Mouse (Mus musculus): ENCODE data around the gene Sla2. TPM values are rescaled to one million over a fixed set of nuclear protein-coding genes. Genes with fewer than 3 reads are reported as not detected.
"Not testable (repeated sequence)": the region's sequence is repeated elsewhere in the genome, so short reads cannot be mapped to it uniquely, and the experiment has no call there.

The Sla2 gene
- polyA plus RNA-seq, 1 experiment from 2014 or later = not detected

DNA sequence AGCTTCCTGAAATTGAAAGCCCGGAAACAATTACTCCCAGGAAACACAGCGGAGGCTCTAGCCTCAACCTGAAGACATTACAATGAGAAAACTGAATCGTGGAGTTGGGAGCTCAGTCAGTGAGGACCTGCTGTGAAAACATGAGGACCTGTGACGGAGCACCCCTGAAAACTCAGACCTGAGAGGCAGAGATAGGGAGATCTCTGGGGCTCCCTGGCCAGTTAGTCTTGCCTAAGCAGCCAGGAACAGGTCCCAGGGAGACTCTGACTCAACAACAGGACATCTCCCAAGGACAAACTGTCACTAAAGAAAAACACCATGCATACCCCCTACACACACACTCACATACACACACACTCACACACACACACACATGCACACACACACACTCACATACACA lies 11.4 kb upstream of the Sla2 start:
- no peak overlapping the region for H3K9ac ChIP-seq
- H3K4me3 ChIP-seq = no peak overlapping the region
- no peaks in the 10 kb centered on the region for H3K27me3 ChIP-seq
- no peaks in the 10 kb centered on the region for H3K9me3 ChIP-seq
- WGBS = 71% methylated on average over 4 of the region's 4 CpGs
- no peak overlapping the region for H3K27ac ChIP-seq (replicated peaks)
- no peaks in the 10 kb centered on the region for H3K4me1 ChIP-seq (replicated peaks)
- H3K36me3 ChIP-seq = no peaks in the 10 kb centered on the region
- no peak for ATAC-seq (ENCODE audit: low read depth)
- H3K4me2 ChIP-seq = no peak overlapping the region

DNA sequence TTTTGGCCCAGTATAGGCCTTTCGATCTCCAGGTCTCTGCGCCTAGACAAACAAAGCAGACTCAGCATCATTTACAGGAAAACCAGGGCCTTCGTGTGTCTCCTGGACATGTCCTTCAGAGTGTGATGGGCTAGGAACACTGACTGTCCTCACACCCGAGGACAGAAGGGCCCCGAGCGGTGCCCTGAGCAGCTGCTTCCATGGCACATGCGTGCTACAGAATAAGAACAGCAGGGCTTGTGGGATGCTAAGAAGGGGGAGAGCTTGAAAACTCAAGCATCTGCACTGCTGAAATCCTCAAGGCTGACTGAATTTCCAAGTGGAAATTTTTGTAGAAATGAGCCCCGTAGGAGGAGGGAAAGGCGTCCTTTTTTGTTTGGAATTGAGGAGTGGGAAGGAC lies 10.0 kb upstream of the Sla2 start:
- H3K9me3 ChIP-seq = no peaks in the 10 kb centered on the region
- H3K4me3 ChIP-seq = no peak overlapping the region
- H3K9ac ChIP-seq = no peak overlapping the region
- H3K4me2 ChIP-seq = no peak overlapping the region
- no peak overlapping the region for H3K27ac ChIP-seq (replicated peaks)
- H3K4me1 ChIP-seq (replicated peaks) = peaks cover 9% of the 10 kb centered on the region
- WGBS = 87% methylated on average over 9 of the region's 9 CpGs
- ATAC-seq (ENCODE audit: low read depth) = no peak
- no peaks in the 10 kb centered on the region for H3K27me3 ChIP-seq
- no peaks in the 10 kb centered on the region for H3K36me3 ChIP-seq

DNA sequence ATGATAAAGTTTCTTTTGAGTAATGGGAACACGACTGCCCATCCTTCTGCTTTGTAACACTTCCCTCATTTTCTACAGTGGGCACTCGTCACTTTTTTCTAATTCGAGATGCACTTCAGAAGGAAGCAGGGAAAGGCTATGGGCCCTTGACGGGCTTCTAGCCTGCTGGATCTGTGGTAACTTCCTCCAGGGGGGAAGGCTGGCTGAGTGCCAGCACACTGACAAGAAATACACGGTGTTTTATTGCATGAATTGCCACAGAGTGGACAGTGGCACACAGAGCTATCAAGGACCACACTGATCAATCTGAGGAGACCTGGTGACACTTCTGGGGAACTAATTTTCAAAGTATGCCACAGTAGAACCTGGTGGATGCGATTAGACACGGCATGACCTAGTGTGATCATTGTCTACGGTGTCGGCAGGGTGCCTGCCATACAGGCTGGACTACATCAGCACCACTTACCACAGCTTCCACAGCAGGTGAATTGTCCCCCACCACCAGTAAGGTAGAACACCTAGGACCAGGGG lies 9.5 kb upstream of the Sla2 start:
- Histone ChIP-seq H3K9ac (no peak overlapping the region), H3K4me2 (no peak overlapping the region), H3K9me3 (no peaks in the 10 kb centered on the region), H3K27ac (replicated peaks) (no peak overlapping the region), H3K4me3 (no peak overlapping the region), H3K36me3 (no peaks in the 10 kb centered on the region), H3K4me1 (replicated peaks) (peaks cover 13% of the 10 kb centered on the region), H3K27me3 (no peaks in the 10 kb centered on the region)
- 75% methylated on average over 9 of the region's 9 CpGs for WGBS
- ATAC-seq (ENCODE audit: low read depth) = no peak

DNA sequence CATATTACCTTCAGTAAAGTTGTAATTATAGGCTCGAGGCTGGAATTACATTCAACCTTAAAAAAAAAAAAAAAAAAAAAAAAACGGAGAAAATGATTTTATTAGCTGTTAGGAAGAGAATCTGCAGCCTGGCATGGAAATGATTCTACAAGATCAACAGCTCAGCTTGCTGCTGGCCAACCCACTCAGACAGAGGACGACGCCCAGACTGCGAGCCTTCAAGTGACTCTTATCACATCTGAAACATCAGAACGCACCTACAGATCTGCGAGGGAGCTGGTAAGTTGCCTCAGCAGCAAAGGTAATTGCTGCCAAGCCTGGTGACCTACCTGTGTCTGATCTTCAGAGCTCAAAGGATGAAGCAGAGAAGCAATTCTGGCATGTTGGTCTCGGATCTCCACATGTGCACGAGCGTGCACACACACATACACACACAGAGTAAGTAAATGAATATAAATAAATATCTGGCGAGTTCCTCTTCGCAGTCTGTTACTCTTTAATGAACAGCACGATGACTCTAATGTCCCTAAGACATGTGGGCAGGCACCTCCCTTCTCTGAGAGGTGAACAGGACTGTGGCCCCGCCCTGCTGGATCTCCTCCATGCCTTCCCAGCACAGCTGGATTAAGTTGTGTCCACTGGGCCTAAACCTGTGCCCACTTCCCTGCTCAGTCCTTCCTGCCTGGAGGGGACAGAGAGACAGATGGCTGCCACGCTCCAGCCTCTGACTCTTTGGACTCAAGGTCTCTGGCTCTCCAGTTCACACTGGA lies 7.7 kb upstream of the Sla2 start:
- Histone ChIP-seq H3K4me2 (no peak overlapping the region), H3K4me3 (no peak overlapping the region), H3K36me3 (no peaks in the 10 kb centered on the region), H3K27ac (replicated peaks) (no peak overlapping the region), H3K9ac (no peak overlapping the region), H3K9me3 (no peaks in the 10 kb centered on the region), H3K4me1 (replicated peaks) (peaks cover 13% of the 10 kb centered on the region), H3K27me3 (no peaks in the 10 kb centered on the region)
- no peak for ATAC-seq (ENCODE audit: low read depth)
- WGBS = 84% methylated on average over 15 of the region's 15 CpGs

DNA sequence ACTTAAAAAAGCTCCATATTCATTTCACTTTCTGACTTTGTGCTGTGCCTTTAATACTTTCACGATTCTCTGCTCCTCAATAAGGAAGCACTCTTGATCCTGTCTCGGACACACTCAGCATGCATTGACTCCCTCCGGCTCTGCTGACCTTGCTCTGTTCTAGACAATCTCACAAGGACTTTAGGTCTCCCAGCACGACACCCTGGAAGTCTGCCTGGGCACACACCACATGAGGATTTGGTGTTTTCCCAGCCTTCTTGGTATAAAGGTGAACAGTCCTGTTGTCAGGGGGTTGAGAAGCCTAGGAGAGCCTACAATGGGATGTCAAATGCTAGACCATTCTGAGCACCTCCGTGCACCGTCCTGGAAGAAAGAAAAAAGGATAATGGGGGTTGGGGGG lies 5.8 kb upstream of the Sla2 start:
- no peaks in the 10 kb centered on the region for H3K9me3 ChIP-seq
- WGBS = 74% methylated on average over 6 of the region's 6 CpGs
- H3K36me3 ChIP-seq = no peaks in the 10 kb centered on the region
- no peak overlapping the region for H3K9ac ChIP-seq
- H3K4me1 ChIP-seq (replicated peaks) = peaks cover 13% of the 10 kb centered on the region
- H3K27ac ChIP-seq (replicated peaks) = no peak overlapping the region
- no peak overlapping the region for H3K4me2 ChIP-seq
- no peak for ATAC-seq (ENCODE audit: low read depth)
- H3K4me3 ChIP-seq = no peak overlapping the region
- no peaks in the 10 kb centered on the region for H3K27me3 ChIP-seq

DNA sequence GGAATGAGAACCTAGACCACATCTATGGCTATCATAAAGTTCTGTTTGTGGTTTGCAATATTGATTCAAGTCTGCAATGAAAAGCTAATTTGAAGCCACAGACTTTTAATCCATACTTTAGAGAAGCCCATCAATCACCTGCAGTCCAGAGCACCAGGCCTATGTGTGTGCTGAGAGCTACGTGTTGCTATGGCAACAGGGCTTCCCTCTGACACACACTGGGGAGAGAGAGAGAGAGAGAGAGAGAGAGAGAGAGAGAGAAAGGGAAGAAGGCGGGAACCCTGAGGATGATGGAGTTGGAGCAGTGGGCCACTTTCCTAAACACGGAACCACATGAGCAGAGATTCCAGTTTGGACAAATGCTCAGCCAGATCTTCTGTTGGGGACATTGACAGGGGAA lies 5.2 kb upstream of the Sla2 start:
- Histone ChIP-seq H3K9me3 (no peaks in the 10 kb centered on the region), H3K36me3 (no peaks in the 10 kb centered on the region), H3K27me3 (no peaks in the 10 kb centered on the region), H3K4me1 (replicated peaks) (peaks cover 13% of the 10 kb centered on the region), H3K27ac (replicated peaks) (no peak overlapping the region), H3K4me3 (no peak overlapping the region), H3K4me2 (no peak overlapping the region), H3K9ac (no peak overlapping the region)
- peak; percentile 74; the same call in 1 of the 2 replicates for ATAC-seq (ENCODE audit: low read depth)
- WGBS = 18% methylated on average over 3 of the region's 3 CpGs

DNA sequence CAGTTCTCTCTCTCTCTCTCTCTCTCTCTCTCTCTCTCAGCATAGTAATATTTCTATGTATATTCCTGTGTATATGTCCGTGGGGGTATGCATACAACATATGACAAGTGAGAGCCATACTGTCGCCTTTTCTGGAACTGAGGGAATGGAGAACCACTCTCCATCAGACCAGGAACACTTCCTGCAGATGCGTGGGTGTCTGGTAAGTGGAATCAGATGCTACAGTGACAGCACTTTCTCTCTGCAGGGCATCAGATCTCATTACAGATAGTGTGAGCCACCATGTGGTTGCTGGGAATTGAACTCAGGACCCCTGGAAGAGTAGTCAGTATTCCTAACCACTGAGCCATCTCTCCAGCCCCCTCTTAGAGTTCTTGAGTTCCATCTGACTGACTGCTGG lies 1.5 kb upstream of the Sla2 start:
- Histone ChIP-seq H3K4me3 (no peak overlapping the region), H3K9ac (no peak overlapping the region), H3K36me3 (no peaks in the 10 kb centered on the region), H3K27ac (replicated peaks) (no peak overlapping the region), H3K4me2 (no peak overlapping the region), H3K27me3 (no peaks in the 10 kb centered on the region), H3K4me1 (replicated peaks) (peaks cover 13% of the 10 kb centered on the region), H3K9me3 (no peaks in the 10 kb centered on the region)
- no peak for ATAC-seq (ENCODE audit: low read depth)
- 85% methylated on average over 3 of the region's 3 CpGs for WGBS

DNA sequence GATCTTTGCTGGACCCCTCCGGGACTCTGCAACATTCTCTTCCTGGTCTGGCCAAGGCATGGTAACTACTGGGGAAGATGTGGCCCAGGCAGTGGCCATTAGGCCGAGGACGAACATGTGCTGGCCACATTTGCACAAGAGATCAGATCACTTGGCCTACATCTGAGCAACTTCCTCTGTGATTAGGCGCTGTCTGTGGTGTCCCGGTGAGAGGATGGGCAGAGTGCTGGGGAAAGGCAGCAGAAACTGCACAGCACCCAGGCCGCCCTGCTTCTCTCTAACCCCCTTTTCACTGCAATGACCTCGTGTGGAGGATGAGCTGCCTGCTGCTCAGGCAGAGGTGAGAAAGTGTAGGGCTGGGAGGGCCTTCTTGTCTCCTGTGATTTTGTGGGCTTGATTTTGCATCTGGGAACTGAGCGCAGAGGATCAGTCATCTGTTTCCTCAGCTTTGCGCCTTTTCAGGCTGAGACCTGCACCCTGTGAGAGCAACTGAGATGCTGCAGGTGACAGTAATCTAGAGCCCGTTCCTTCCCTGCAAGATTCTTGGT lies 834 bp downstream of the Sla2 start:
- Histone ChIP-seq H3K4me2 (no peak overlapping the region), H3K27me3 (no peaks in the 10 kb centered on the region)
- no peak for ATAC-seq (ENCODE audit: low read depth)

DNA sequence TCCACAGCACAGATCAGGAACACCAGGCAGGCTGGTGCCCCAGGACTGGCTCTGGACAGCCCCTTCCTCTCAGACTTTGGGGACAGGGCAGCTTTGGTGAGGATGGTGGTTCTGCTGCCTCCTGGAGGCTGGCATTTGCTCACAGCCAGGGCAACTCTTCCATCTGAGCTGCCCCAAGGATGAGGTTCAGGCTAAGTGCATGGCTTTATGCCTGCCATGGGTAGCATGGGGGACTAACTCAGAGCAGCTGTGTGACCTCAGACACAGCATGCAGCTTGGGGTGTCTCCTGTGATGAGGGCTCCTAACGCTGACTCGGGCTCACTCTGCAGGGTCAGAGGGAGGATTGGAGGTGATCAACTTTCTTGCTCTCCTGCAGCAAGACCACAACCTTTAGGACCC lies 1.3 kb downstream of the Sla2 start:
- 71% methylated on average over 2 of the region's 2 CpGs for WGBS
- H3K27ac ChIP-seq (replicated peaks); H3K4me1 ChIP-seq (replicated peaks); H3K36me3 ChIP-seq; H3K4me3 ChIP-seq; H3K4me2 ChIP-seq; H3K27me3 ChIP-seq; ATAC-seq (ENCODE audit: low read depth); H3K9me3 ChIP-seq; H3K9ac ChIP-seq: not testable (repeated sequence)

More for the DNA sequence above, 834 bp downstream of the Sla2 start:
- H3K9ac ChIP-seq = no peak overlapping the region
- H3K27ac ChIP-seq (replicated peaks) = no peak overlapping the region
- H3K4me1 ChIP-seq (replicated peaks) = no peaks in the 10 kb centered on the region
- 79% methylated on average over 10 of the region's 10 CpGs for WGBS
- no peaks in the 10 kb centered on the region for H3K9me3 ChIP-seq
- no peaks in the 10 kb centered on the region for H3K36me3 ChIP-seq
- H3K4me3 ChIP-seq = no peak overlapping the region

DNA sequence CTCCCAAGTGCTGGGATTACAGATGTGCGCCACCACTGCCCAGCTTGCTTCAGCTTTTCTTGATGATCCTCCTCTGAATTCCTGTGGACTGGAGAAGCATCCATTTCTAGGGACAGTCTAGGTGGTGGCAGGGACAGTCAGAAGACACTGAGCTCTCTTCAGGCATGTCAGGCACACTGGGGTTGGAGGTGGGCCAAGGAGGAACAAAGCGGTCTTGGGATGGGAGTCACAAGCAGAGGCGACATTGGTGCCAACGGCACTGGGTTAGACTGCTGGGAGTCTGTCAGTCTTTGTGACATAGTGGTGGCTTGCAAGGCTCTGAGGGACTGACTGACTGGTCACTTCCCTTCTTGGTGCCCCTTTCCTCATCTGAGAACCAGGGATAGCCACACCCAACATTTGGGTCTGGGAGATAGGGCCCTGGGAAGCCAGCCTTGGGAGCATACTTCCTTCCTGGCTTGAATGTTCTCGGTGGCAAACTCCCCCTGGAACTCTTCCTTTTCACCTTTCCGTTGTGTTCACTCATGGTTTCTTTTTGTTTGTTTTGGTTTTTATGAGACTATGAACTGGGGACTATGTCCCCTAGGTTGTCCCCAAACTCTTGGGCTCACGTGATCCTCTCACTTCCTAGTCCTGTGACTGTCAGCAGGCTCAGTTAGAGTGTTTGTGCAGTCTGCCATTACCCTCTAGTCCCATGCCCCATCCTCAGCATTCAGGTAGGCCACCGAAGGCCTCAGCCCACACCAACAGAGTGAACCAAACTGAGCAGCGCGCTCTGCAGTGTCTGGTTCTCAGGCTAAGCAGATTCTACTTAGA lies 2.4 kb downstream of the Sla2 start:
- H3K27me3 ChIP-seq = no peaks in the 10 kb centered on the region
- H3K4me1 ChIP-seq (replicated peaks) = no peaks in the 10 kb centered on the region
- H3K36me3 ChIP-seq = no peaks in the 10 kb centered on the region
- H3K4me3 ChIP-seq = no peak overlapping the region
- H3K9ac ChIP-seq = no peak overlapping the region
- H3K9me3 ChIP-seq = no peaks in the 10 kb centered on the region
- no peak overlapping the region for H3K27ac ChIP-seq (replicated peaks)
- H3K4me2 ChIP-seq = no peak overlapping the region
- no peak for ATAC-seq (ENCODE audit: low read depth)
- 90% methylated on average over 10 of the region's 10 CpGs for WGBS

DNA sequence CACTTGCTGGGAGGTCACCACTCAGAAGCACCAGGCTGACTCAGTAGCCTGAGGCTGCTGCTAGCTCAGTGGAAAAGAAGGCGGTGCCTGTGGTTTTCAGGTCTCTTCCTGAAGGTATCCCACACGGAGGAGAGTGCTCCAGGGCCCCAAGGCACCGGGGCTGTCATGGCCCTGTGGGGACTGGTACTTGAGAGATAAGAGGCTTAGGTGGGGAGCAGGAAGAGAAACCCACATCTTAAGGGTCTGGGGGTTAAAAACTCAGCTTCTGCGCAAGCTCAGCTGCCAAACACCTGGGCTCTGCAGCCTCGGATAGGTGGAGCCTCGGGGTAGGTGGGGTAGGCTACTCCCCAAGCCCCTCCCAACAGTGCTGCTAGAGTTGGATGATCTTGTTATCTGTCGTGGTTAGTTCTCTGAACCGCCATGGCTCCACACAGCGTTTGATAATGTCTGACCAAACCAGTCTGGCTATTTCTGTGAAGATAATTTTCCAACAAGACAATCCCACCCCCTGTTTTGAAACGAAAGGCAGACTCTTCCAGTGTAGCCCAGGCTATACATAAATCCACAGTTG lies 4.5 kb downstream of the Sla2 start:
- 42% methylated on average over 10 of the region's 10 CpGs for WGBS
- Histone ChIP-seq H3K4me1 (replicated peaks) (no peaks in the 10 kb centered on the region), H3K9me3 (no peaks in the 10 kb centered on the region), H3K9ac (no peak overlapping the region), H3K4me2 (no peak overlapping the region), H3K36me3 (no peaks in the 10 kb centered on the region), H3K4me3 (no peak overlapping the region), H3K27ac (replicated peaks) (no peak overlapping the region), H3K27me3 (no peaks in the 10 kb centered on the region)
- no peak for ATAC-seq (ENCODE audit: low read depth)

DNA sequence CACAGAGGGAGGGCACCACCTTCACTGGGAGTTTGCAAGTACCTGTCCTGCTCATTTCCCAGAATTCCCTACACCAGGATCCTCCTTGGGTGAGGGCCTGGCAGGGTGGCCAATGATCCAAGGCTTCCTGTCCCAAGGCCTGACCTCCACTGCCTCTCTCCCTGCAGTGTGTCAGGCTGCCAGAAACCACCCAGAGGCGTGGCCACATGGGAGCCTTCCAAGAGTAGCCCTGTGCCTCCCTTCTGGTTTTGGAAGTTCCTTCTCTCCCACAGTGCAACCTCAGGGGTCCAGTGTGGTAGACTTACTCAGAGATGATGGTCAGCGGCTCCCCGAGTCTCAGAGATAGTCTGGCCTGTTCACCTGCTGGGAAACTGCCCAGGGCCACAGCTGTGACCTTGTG lies 7.5 kb downstream of the Sla2 start:
- Histone ChIP-seq H3K27ac (replicated peaks) (no peak overlapping the region), H3K4me1 (replicated peaks) (no peaks in the 10 kb centered on the region), H3K9me3 (no peaks in the 10 kb centered on the region), H3K36me3 (peaks cover 10% of the 10 kb centered on the region), H3K9ac (no peak overlapping the region), H3K27me3 (no peaks in the 10 kb centered on the region), H3K4me3 (no peak overlapping the region), H3K4me2 (no peak overlapping the region)
- no peak for ATAC-seq (ENCODE audit: low read depth)
- 79% methylated on average over 3 of the region's 3 CpGs for WGBS
